Mouse (Mus musculus): ENCODE measurements around the gene Gria2.

DNA sequence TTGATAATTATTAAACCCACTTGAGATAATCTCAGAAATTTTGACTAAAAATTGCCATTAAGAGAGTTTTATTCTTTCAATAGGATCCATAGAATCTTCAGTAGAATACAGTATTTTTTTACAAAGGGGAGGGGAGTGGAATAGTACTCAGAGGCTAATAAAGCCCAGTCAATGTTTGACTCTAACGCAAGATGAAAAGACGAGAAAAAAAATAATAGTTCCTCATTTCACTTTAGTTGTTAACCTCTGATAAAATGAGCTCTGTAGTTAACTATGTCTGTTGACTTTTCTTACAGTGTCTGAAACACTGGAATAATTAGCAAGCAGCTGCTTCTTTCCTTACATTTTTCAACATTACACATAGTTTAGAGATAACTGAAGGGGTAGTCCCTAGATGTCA lies 7.4 kb downstream of the Gria2 start:
- TF ChIP-seq GATA1 (IDR thresholded peaks at IDR 0.05; ENCODE audit: borderline replicate concordance, low read length), result no peak
- TF ChIP-seq FLI1 (IDR thresholded peaks at IDR 0.05; ENCODE audit: low read length), result no peak

Data from megakaryocyte, embryonic 14.5 days (primary cell).